Mouse (Mus musculus): ENCODE measurements around the gene Zfc3h1. TPM values are rescaled to one million over a fixed set of nuclear protein-coding genes. Genes with fewer than 3 reads are reported as not detected.

Gene Zfc3h1
- polyA plus RNA-seq, 1 experiment from 2014 or later, result 29.4 TPM

DNA sequence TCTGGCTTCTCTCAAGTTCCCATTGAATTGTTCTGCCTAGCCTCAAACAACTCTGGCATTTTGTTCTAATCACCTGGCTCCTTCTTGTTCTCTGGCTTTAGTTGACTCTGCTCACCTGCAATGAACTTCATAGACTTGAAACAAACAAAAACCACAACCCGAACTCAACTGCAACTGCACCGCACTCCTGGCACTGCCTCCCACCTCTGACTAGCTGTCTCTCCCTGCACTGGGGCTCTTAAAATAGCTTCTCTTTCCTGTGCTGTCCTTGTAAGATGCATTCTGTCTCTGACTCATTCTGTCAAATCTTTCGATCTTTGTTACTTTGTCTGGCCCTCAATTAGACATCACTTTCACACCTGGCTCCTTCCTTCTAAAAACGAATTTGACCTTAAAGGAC is 21.6 kb upstream of the Zfc3h1 start:
- no peaks in the 10 kb centered on the region for H3K36me3 ChIP-seq (ENCODE audit: control insufficient read depth, insufficient read depth, low read length)
- H3K27ac ChIP-seq (ENCODE audit: low read depth, low read length), result no peak overlapping the region
- H3K9me3 ChIP-seq (ENCODE audit: control insufficient read depth, low read length), result no peaks in the 10 kb centered on the region
- DNase-seq (ENCODE audit: low spot score) (no peak), ATAC-seq (replicated peaks; ENCODE audit: low FRiP score) (no peak)
- no peak overlapping the region; the same call in 1 of the 2 replicates for H3K9ac ChIP-seq (ENCODE audit: low read length)
- no peaks in the 10 kb centered on the region for H3K27me3 ChIP-seq (ENCODE audit: control insufficient read depth, insufficient read depth, low read length)
- no peak overlapping the region; the same call in 1 of the 2 replicates for H3K4me3 ChIP-seq (ENCODE audit: low read depth, low read length)
- 82% methylated on average over 4 of the region's 4 CpGs for WGBS
- 0 out of 2 replicates have a peak, but pooled peaks cover 2% of the 10 kb centered on the region for H3K4me1 ChIP-seq (replicated peaks; ENCODE audit: control insufficient read depth, insufficient read depth, low read length)
- peak overlapping the region; percentile 75 for H3K4me2 ChIP-seq (ENCODE audit: low read depth, low read length, severe bottlenecking)

DNA sequence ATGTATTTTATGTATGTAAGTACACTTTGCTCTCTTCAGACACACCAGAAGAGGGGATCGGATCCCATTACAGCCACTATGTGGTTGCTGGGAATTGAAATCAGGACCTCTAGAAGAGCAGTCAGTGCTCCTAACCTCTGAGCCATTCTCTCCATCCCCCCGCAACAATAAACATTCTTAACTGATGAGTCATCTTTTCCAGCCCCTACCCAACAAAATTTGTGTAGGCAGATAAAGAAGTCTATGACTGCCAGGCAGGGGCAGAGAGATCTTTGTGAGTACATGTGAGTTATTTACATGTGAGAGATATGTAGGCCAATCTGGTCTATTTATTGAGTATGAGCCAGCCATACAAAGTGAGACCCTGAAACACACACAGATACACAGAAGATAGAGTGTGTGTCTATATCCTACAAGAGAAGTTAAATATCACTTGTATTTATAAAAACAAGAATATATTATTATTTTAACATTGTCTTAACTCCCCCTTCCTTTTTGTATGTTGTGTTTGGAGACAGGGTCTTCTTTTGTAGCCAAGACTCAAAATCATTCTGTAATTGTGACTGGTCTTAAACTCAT is 3.2 kb upstream of the Zfc3h1 start:
- Histone ChIP-seq H3K36me3 (ENCODE audit: control insufficient read depth, insufficient read depth, low read length) (no peaks in the 10 kb centered on the region; the same call in 1 of the 2 replicates), H3K9me3 (ENCODE audit: control insufficient read depth, low read length) (no peaks in the 10 kb centered on the region), H3K4me3 (ENCODE audit: low read depth, low read length) (no peak overlapping the region), H3K9ac (ENCODE audit: low read length) (no peak overlapping the region), H3K4me2 (ENCODE audit: low read depth, low read length, severe bottlenecking) (no peak overlapping the region), H3K27ac (ENCODE audit: low read depth, low read length) (no peak overlapping the region), H3K27me3 (ENCODE audit: control insufficient read depth, insufficient read depth, low read length) (no peaks in the 10 kb centered on the region), H3K4me1 (replicated peaks; ENCODE audit: control insufficient read depth, insufficient read depth, low read length) (peaks cover 3% of the 10 kb centered on the region; the same call in 1 of the 2 replicates)
- DNase-seq (ENCODE audit: low spot score) (no peak), ATAC-seq (replicated peaks; ENCODE audit: low FRiP score) (no peak)
- 79% methylated on average over 2 of the region's 2 CpGs for WGBS

DNA sequence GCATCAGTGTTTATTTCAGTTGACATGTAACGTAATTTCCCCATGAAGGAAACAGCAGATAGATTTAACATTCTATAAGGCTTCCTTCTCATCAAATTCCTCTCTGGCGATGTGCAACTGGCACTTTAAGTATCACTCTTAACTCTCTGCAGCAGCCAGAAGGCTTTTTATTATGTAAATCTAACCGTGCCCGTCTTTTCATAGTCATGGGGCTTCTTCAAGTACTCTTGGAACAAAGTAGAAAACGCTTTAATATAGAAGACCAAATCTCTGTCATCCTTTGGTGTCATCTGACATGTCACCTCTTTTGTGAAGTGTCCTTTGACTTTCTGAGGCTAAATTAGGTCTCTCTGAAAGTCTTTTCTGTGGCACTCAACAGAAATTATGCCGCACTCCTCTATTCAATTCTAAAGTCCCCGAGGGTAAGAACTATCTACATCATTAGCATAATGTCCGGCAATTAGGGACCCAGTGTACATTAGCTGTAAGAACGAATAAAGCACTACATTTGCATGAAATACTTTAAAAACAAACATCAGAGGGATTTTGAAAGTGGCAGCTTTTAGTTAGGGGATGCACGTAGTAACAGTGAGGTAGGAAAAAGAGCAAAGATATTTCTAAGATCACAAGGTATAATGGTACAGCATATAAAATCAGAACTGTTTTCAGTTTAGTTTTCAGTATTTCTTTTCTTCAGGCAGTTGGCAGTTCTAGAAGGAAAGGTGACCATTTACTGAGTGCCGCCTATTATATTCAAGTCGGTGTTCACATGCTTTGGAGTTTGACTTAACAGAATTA is 1.7 kb upstream of the Zfc3h1 start:
- ATAC-seq (replicated peaks; ENCODE audit: low FRiP score) (no peak; the same call in 1 of the 2 replicates), DNase-seq (ENCODE audit: low spot score) (no peak)
- H3K9ac ChIP-seq (ENCODE audit: low read length), result peak overlapping the region; percentile 84
- H3K4me2 ChIP-seq (ENCODE audit: low read depth, low read length, severe bottlenecking), result peak overlapping the region; percentile 60
- H3K27ac ChIP-seq (ENCODE audit: low read depth, low read length), result peak overlapping the region; percentile 98
- WGBS, result 18% methylated on average over 12 of the region's 12 CpGs
- H3K4me3 ChIP-seq (ENCODE audit: low read depth, low read length), result peak overlapping the region; percentile 94
- no peaks in the 10 kb centered on the region for H3K27me3 ChIP-seq (ENCODE audit: control insufficient read depth, insufficient read depth, low read length)
- peaks cover 5% of the 10 kb centered on the region; the same call in 1 of the 2 replicates for H3K4me1 ChIP-seq (replicated peaks; ENCODE audit: control insufficient read depth, insufficient read depth, low read length)
- H3K36me3 ChIP-seq (ENCODE audit: control insufficient read depth, insufficient read depth, low read length), result no peaks in the 10 kb centered on the region; the same call in 1 of the 2 replicates
- no peaks in the 10 kb centered on the region for H3K9me3 ChIP-seq (ENCODE audit: control insufficient read depth, low read length)

DNA sequence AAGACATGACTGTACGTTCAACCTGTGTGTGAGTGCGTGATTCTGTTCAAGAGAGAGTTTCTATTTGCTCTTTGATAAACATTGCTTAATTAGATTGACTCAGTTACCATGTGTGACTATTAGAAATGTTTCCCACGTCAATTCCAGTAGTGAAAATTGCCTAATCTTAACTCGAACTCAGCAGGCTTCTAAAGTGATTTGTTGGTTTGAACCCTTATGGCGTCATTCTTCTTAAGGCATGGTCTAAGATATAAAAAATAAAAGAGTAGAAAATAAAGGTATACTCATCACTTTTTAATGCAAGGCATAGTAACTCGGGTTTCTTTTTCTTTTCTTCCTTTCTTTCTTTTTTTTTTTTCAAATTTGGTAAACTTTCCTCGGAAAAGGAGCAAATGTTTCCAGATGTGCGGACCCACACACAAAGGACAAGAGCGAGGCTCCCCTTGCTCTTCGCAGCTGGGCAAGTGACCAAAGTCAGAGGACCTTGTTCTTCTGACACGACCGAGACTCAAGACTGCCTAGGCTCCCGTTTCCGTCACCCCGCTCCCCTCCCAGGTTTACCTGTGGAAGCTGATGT is 1.0 kb upstream of the Zfc3h1 start:
- peak overlapping the region; percentile 84 for H3K9ac ChIP-seq (ENCODE audit: low read length)

DNA sequence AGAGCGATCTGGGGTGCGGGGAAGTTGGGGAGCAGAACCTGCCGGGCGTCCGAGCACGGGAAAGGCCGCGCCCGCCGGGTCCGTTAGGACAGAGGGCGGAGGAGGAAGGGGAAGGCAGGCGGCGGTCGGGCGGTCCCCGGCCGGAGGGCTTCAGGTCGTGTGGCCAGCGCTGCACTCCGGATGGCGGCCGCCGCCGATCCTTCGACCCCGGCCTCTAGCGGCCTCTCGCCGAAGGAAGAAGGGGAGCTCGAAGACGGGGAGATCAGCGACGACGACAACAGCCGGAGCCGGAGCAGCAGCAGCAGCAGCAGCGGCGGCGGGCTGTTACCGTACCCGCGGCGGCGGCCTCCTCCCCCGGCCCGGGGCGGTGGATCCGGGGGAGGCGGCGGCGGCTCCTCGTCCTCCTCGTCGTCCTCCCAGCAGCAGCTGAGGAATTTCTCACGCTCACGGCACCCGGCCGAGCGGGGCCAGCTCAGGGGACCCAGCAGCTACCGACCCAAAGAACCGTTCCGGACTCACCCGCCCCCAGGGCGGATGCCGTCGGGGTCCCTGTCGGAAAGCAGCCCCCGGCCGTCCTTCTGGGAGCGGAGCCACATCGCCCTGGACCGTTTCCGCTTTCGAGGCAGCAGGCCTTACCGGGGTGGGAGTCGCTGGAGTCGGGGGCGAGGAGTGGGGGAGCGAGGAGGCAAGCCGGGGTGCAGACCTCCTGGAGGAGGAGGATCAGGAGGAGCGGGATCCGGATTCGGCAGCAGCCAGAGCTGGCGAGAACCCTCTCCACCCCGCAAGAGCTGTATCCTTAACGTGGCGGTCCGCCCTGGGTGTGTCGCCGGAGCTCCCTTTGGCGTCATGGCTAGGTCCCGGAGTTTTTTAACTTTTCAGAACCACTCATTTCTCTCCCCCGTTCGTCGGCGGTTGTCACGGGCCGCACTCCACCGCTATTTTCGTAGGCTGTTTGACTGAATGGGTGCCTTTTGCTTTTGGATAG is 551 bp downstream of the Zfc3h1 start:
- Histone ChIP-seq H3K36me3 (ENCODE audit: control insufficient read depth, insufficient read depth, low read length) (no peaks in the 10 kb centered on the region; the same call in 1 of the 2 replicates), H3K4me3 (ENCODE audit: low read depth, low read length) (peak overlapping the region; percentile 94), H3K27me3 (ENCODE audit: control insufficient read depth, insufficient read depth, low read length) (no peaks in the 10 kb centered on the region), H3K9me3 (ENCODE audit: control insufficient read depth, low read length) (no peaks in the 10 kb centered on the region), H3K4me2 (ENCODE audit: low read depth, low read length, severe bottlenecking) (peak overlapping the region; percentile 72), H3K27ac (ENCODE audit: low read depth, low read length) (peak overlapping the region; percentile 98), H3K9ac (ENCODE audit: low read length) (peak overlapping the region; percentile 92), H3K4me1 (replicated peaks; ENCODE audit: control insufficient read depth, insufficient read depth, low read length) (peaks cover 5% of the 10 kb centered on the region; the same call in 1 of the 2 replicates)
- WGBS, result under 1% methylated on average over 80 of the region's 101 CpGs
- peak; percentile 68 for ATAC-seq (replicated peaks; ENCODE audit: low FRiP score)
- DNase-seq (ENCODE audit: low spot score), result peak; percentile 85

More for the DNA sequence above, 1.0 kb upstream of the Zfc3h1 start:
- no peak for ATAC-seq (replicated peaks; ENCODE audit: low FRiP score)
- H3K27ac ChIP-seq (ENCODE audit: low read depth, low read length), result peak overlapping the region; percentile 98
- DNase-seq (ENCODE audit: low spot score), result no peak
- WGBS, result 2% methylated on average over 15 of the region's 15 CpGs
- no peaks in the 10 kb centered on the region for H3K27me3 ChIP-seq (ENCODE audit: control insufficient read depth, insufficient read depth, low read length)
- no peaks in the 10 kb centered on the region; the same call in 1 of the 2 replicates for H3K36me3 ChIP-seq (ENCODE audit: control insufficient read depth, insufficient read depth, low read length)
- peaks cover 5% of the 10 kb centered on the region; the same call in 1 of the 2 replicates for H3K4me1 ChIP-seq (replicated peaks; ENCODE audit: control insufficient read depth, insufficient read depth, low read length)
- H3K4me2 ChIP-seq (ENCODE audit: low read depth, low read length, severe bottlenecking), result peak overlapping the region; percentile 60
- H3K9me3 ChIP-seq (ENCODE audit: control insufficient read depth, low read length), result no peaks in the 10 kb centered on the region
- H3K4me3 ChIP-seq (ENCODE audit: low read depth, low read length), result peak overlapping the region; percentile 94

DNA sequence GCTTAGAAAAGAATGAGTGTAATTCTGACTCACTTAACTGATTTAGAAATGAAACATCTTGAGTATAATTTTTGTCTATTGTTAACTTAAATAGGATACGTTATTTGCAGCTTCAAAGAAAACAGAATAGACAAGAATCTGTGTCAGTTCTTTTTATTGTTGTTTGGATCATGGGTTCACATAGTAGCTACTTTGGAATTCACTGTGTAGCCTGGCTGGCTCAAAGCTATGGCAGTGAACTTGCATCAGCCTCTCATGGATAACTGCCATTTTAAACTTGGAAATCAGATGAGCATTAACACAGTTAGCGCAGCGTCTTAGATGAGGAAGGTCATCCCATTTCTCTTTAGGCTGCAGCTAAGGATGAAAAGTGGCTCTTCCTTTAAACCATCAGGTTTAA is 3.1 kb downstream of the Zfc3h1 start:
- 92% methylated on average over 3 of the region's 3 CpGs for WGBS
- Histone ChIP-seq H3K4me2 (ENCODE audit: low read depth, low read length, severe bottlenecking) (no peak overlapping the region), H3K27me3 (ENCODE audit: control insufficient read depth, insufficient read depth, low read length) (no peaks in the 10 kb centered on the region), H3K36me3 (ENCODE audit: control insufficient read depth, insufficient read depth, low read length) (no peaks in the 10 kb centered on the region), H3K4me1 (replicated peaks; ENCODE audit: control insufficient read depth, insufficient read depth, low read length) (0 out of 2 replicates have a peak, but pooled peaks cover 3% of the 10 kb centered on the region), H3K27ac (ENCODE audit: low read depth, low read length) (no peak overlapping the region), H3K9ac (ENCODE audit: low read length) (no peak overlapping the region), H3K4me3 (ENCODE audit: low read depth, low read length) (no peak overlapping the region), H3K9me3 (ENCODE audit: control insufficient read depth, low read length) (no peaks in the 10 kb centered on the region)
- no peak for ATAC-seq (replicated peaks; ENCODE audit: low FRiP score)
- no peak for DNase-seq (ENCODE audit: low spot score)

DNA sequence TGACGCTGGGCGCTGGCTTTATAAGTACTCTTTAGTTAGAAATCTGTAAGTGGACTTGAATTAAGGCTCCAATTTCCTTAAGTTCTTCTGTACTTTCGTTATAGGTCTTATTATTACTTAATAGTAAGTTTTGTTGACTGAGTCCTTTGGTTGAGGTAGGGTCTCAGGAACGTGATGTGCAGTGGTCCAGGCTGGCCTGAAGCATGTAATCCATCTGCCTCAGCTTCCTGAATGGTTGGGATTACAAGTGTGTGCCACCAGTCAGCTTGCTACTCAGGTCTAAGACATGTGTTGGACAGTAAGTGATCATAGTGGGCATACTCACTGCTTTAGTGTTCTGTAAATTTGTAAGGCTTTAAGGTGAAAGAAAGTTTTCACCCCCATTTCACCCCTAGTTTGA is 6.3 kb downstream of the Zfc3h1 start:
- no peak overlapping the region for H3K4me2 ChIP-seq (ENCODE audit: low read depth, low read length, severe bottlenecking)
- H3K27me3 ChIP-seq (ENCODE audit: control insufficient read depth, insufficient read depth, low read length), result no peaks in the 10 kb centered on the region
- 92% methylated on average over 4 of the region's 4 CpGs for WGBS
- 0 out of 2 replicates have a peak, but pooled peaks cover 3% of the 10 kb centered on the region for H3K4me1 ChIP-seq (replicated peaks; ENCODE audit: control insufficient read depth, insufficient read depth, low read length)
- ATAC-seq (replicated peaks; ENCODE audit: low FRiP score), result no peak
- H3K36me3 ChIP-seq (ENCODE audit: control insufficient read depth, insufficient read depth, low read length), result no peaks in the 10 kb centered on the region
- H3K27ac ChIP-seq (ENCODE audit: low read depth, low read length), result no peak overlapping the region
- DNase-seq (ENCODE audit: low spot score), result no peak
- H3K4me3 ChIP-seq (ENCODE audit: low read depth, low read length), result no peak overlapping the region
- no peaks in the 10 kb centered on the region for H3K9me3 ChIP-seq (ENCODE audit: control insufficient read depth, low read length)
- H3K9ac ChIP-seq (ENCODE audit: low read length), result no peak overlapping the region

DNA sequence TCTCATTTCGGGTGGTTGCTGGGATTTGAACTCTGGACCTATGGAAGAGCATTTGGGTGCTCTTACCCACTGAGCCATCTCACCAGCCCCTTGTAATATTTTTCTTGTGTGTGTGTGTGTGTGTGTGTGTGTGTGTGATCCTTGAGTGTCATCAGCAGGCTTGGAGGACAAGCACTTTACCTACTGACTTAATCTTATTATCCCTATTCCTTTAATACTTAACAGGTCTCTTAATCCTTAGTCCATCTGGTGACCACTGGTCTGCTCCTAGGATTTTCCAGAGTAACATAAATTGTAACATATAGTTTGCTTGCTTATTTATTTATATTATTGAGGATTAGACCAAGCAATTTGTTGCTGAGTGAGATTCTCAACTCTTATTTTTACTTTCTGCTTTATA is 7.1 kb downstream of the Zfc3h1 start:
- WGBS, result 84% methylated on average over 1 of the region's 1 CpGs
- H3K36me3 ChIP-seq (ENCODE audit: control insufficient read depth, insufficient read depth, low read length), result no peaks in the 10 kb centered on the region

More for the DNA sequence above, 7.1 kb downstream of the Zfc3h1 start:
- Histone ChIP-seq H3K4me2 (ENCODE audit: low read depth, low read length, severe bottlenecking) (no peak overlapping the region), H3K9me3 (ENCODE audit: control insufficient read depth, low read length) (no peaks in the 10 kb centered on the region), H3K4me1 (replicated peaks; ENCODE audit: control insufficient read depth, insufficient read depth, low read length) (0 out of 2 replicates have a peak, but pooled peaks cover 3% of the 10 kb centered on the region), H3K4me3 (ENCODE audit: low read depth, low read length) (no peak overlapping the region), H3K27ac (ENCODE audit: low read depth, low read length) (no peak overlapping the region), H3K9ac (ENCODE audit: low read length) (no peak overlapping the region), H3K27me3 (ENCODE audit: control insufficient read depth, insufficient read depth, low read length) (no peaks in the 10 kb centered on the region)
- DNase-seq (ENCODE audit: low spot score) (no peak), ATAC-seq (replicated peaks; ENCODE audit: low FRiP score) (no peak)
